Mouse (Mus musculus) small intestine, adult 2 months (tissue): ENCODE results near the gene Pcnp.

Experiments used
- CTCF ChIP-seq: fragments of 200-500 bp; IDR thresholded peaks from 2 replicates; pipeline ENCODE4 v1.5.1; 2012; ENCODE audit warnings: low read depth, mild to moderate bottlenecking, control low read depth, inconsistent platforms, low read length, moderate library complexity, mixed read lengths; ENCODE audit not compliant: insufficient replicate concordance, insufficient read length; ENCODE audit errors: extremely low read depth
- POLR2A ChIP-seq: fragments of 200-500 bp; IDR thresholded peaks from 2 replicates; pipeline ENCODE4 v1.6.1; 2012; ENCODE audit warnings: low read depth, mild to moderate bottlenecking, control low read depth, inconsistent platforms, low read length, moderate library complexity

GRCm38 (mm10) chr16:56066113-56066512 lies 36.6 kb upstream of the Pcnp start:
- TF ChIP-seq CTCF (no peak), POLR2A (no peak)
